Comparison of ENCODE assay signal across 26 mouse cellular contexts in genomic region chr5:21901411-21901810, GRCm38 (mm10). TPM values are rescaled to one million over a fixed set of nuclear protein-coding genes. Genes with fewer than 3 reads are reported as not detected.
DNase-seq lines count a peak whose midpoint lies in the region; ATAC-seq and TF ChIP-seq lines count a peak whose summit lies in the region.
"Had no signal": no experiment of that assay in that cellular context is flagged by ENCODE, and none has a peak within 500 bp of the region (broad histone marks: within the 10 kb centered on the region; RNA-seq: fewer than 3 reads in every experiment).

No protein-coding gene starts in this region.

- H3K4me1 ChIP-seq in hindbrain, embryonic 10.5 days (replicated peaks): 0 out of 2 replicates have a peak, but pooled peaks cover 2% of the 10 kb centered on the region
- H3K4me1 ChIP-seq in hindbrain, postnatal 0 days (ENCODE audit: insufficient read depth, low read length): no peaks in the 10 kb centered on the region
- H3K4me1 ChIP-seq: embryonic facial prominence, embryonic 13.5 days; forebrain, embryonic 12.5 days; hindbrain, embryonic 12.5 days had no signal

- no peak for TF ChIP-seq CTCF in hindbrain, postnatal 0 days (IDR thresholded peaks at IDR 0.05; ENCODE audit: low read depth)

- no peak overlapping the region for H3K27ac ChIP-seq in hindbrain, embryonic 10.5 days
- H3K27ac ChIP-seq in hindbrain, postnatal 0 days: no peak overlapping the region
- H3K27ac ChIP-seq: embryonic facial prominence, embryonic 13.5 days; forebrain, embryonic 12.5 days; hindbrain, embryonic 12.5 days had no signal

- peak; percentile 12 for DNase-seq in embryo, embryonic 10.5 days (ENCODE audit: low spot score)
- no peak for DNase-seq in embryo, embryonic 10 days (ENCODE audit: low spot score)
- peak; percentile 17 for DNase-seq in hindbrain, embryonic 10.5 days (ENCODE audit: low spot score)
- no peak for DNase-seq in hindbrain, postnatal 0 days (ENCODE audit: low spot score)
- peak; percentile 75 for DNase-seq in adrenal gland, adult 8-10 months
- peak; percentile 46 to 60 for DNase-seq in adrenal gland, postnatal 36 days
- no peak for DNase-seq in frontal cortex, adult 2 months (ENCODE audit: extremely low spot score in 1 of 2, low spot score in 1 of 2)
- DNase-seq: B cell, adult 2 months; cerebellum, adult 18-20 months; cerebellum, adult 9-11 months; cerebellum, postnatal 36 days; forebrain, postnatal 0 days; gastrocnemius, postnatal 36 days; heart, adult 18-20 months; heart, postnatal 36 days; kidney, adult 11 months had no signal

- no peaks in the 10 kb centered on the region for H3K9me3 ChIP-seq in hindbrain, embryonic 10.5 days
- no peaks in the 10 kb centered on the region for H3K9me3 ChIP-seq in hindbrain, postnatal 0 days (ENCODE audit: low read length)
- H3K9me3 ChIP-seq: embryonic facial prominence, embryonic 13.5 days; forebrain, embryonic 12.5 days; G1E; heart, embryonic 12.5 days; hindbrain, embryonic 12.5 days had no signal

- no peaks in the 10 kb centered on the region for H3K27me3 ChIP-seq in hindbrain, embryonic 10.5 days (ENCODE audit: insufficient read depth, poor library complexity, severe bottlenecking)
- H3K27me3 ChIP-seq in hindbrain, postnatal 0 days (ENCODE audit: insufficient read depth, low read length): no peaks in the 10 kb centered on the region
- H3K27me3 ChIP-seq: embryonic facial prominence, embryonic 13.5 days; forebrain, embryonic 12.5 days; heart, embryonic 12.5 days; hindbrain, embryonic 12.5 days had no signal

- no peaks in the 10 kb centered on the region for H3K36me3 ChIP-seq in hindbrain, embryonic 10.5 days
- H3K36me3 ChIP-seq in hindbrain, postnatal 0 days (ENCODE audit: insufficient read depth, low read length): peaks cover 4% of the 10 kb centered on the region; the same call in 1 of the 2 replicates
- H3K36me3 ChIP-seq: embryonic facial prominence, embryonic 13.5 days; forebrain, embryonic 12.5 days; G1E; heart, embryonic 12.5 days; hindbrain, embryonic 12.5 days had no signal

- no peak overlapping the region for H3K4me3 ChIP-seq in hindbrain, embryonic 10.5 days
- H3K4me3 ChIP-seq in hindbrain, postnatal 0 days (ENCODE audit: low read length): no peak overlapping the region
- H3K4me3 ChIP-seq: embryonic facial prominence, embryonic 13.5 days; forebrain, embryonic 12.5 days; heart, embryonic 12.5 days; hindbrain, embryonic 12.5 days had no signal

- no peak for ATAC-seq in hindbrain, postnatal 0 days
- ATAC-seq: CD4-positive, CD25-positive, alpha-beta regulatory T cell, adult 4 months; forebrain, postnatal 0 days; hindbrain, embryonic 16.5 days had no signal

- WGBS in hindbrain, embryonic 10.5 days: 51% methylated on average over 12 of the region's 12 CpGs
- WGBS in hindbrain, postnatal 0 days: 71% methylated on average over 12 of the region's 12 CpGs

- no peak overlapping the region for H3K9ac ChIP-seq in hindbrain, postnatal 0 days (replicated peaks; ENCODE audit: low read length)
- H3K9ac ChIP-seq: embryonic facial prominence, embryonic 13.5 days; forebrain, embryonic 12.5 days; forebrain, postnatal 0 days; heart, embryonic 12.5 days; hindbrain, embryonic 12.5 days had no signal

- no peak overlapping the region for H3K4me2 ChIP-seq in hindbrain, postnatal 0 days (ENCODE audit: low read depth, low read length)
- H3K4me2 ChIP-seq: embryonic facial prominence, embryonic 13.5 days; forebrain, embryonic 12.5 days; heart, embryonic 12.5 days; hindbrain, embryonic 12.5 days had no signal

RNA-seq across cellular contexts. Expression of gene Slc26a5, which starts 36.0 kb away (rescaled TPM):
- 0.09 TPM in 1 of 2 replicates, not detected in the other for polyA plus RNA-seq in hindbrain, embryonic 10.5 days (2016; fragmentation: Nextera tagmentation; extraction: Ambion mirVana)
- total RNA-seq in hindbrain, postnatal 0 days (2014; rRNA removed): 0.84 and 1.5 TPM in 2 replicates
- polyA plus RNA-seq in hindbrain, postnatal 0 days (2015; fragmentation: Nextera tagmentation; extraction: Ambion mirVana): 0.30 and 1.0 TPM in 2 replicates
- not detected for total RNA-seq in adrenal gland, adult 8-10 months (2022)
- not detected for total RNA-seq in adrenal gland, postnatal 36 days (2021)
- 0.12 and 0.15 TPM in 2 replicates for polyA plus RNA-seq in frontal cortex, adult 2 months (2012; rRNA removed)
- total RNA-seq: G1E; gastrocnemius, adult 8-10 months; gastrocnemius, postnatal 36 days; heart, adult 18-20 months; heart, postnatal 36 days had no signal
- polyA plus RNA-seq: CD4-positive, CD25-positive, alpha-beta regulatory T cell, adult 4 months; G1E; heart, embryonic 12.5 days; heart, embryonic 16.5 days; hindbrain, embryonic 12.5 days; intestine, embryonic 14.5 days had no signal

Comparison
In these comparisons a context has a peak if more than half of its experiments do, and no peak if none do; other contexts are left out.
1. DNase-seq: peak in embryo, embryonic 10.5 days (single experiment), hindbrain, embryonic 10.5 days (single experiment), adrenal gland, adult 8-10 months (single experiment) and adrenal gland, postnatal 36 days (2 of 2); none in embryo, embryonic 10 days (single experiment), hindbrain, postnatal 0 days (single experiment) and frontal cortex, adult 2 months (0 of 2).